Mouse (Mus musculus) limb, embryonic 13.5 days (tissue): ENCODE data around the gene Plpp2. TPM values are rescaled to one million over a fixed set of nuclear protein-coding genes. Genes with fewer than 3 reads are reported as not detected.

ENCODE experiments used
- ATAC-seq: fragments of 200-750 bp; cut with Nextera tagmentation; 2 replicates; pipeline ENCODE4 v1.8.0; 2017; ENCODE audit warnings: low read depth, moderate number of reproducible peaks, moderate TSS enrichment; ENCODE audit not compliant: low FRiP score
- H3K27ac ChIP-seq: fragments of 300-500 bp; sonication (generic); 2 replicates; pipeline ENCODE4 v1.5.1; 2015; ENCODE audit warnings: inconsistent platforms, mild to moderate bottlenecking, moderate library complexity
- H3K27me3 ChIP-seq: fragments of 300-500 bp; sonication (generic); 2 replicates; pipeline ENCODE4 v1.6.1; 2015; ENCODE audit warnings: mild to moderate bottlenecking, inconsistent platforms
- H3K36me3 ChIP-seq: fragments of 300-500 bp; sonication (generic); 2 replicates; pipeline ENCODE4 v1.6.1; 2015; ENCODE audit warnings: inconsistent platforms, mild to moderate bottlenecking, moderate library complexity
- H3K4me1 ChIP-seq: fragments of 300-500 bp; sonication (generic); 2 replicates; pipeline ENCODE4 v1.6.1; 2015; ENCODE audit warnings: inconsistent platforms
- H3K4me2 ChIP-seq: fragments of 300-500 bp; sonication (generic); replicated peaks from 2 replicates; pipeline ENCODE4 v1.6.1; 2015; ENCODE audit warnings: inconsistent platforms, mild to moderate bottlenecking, moderate library complexity
- H3K4me3 ChIP-seq: fragments of 300-500 bp; sonication (generic); 2 replicates; pipeline ENCODE4 v1.5.1; 2015; ENCODE audit warnings: moderate library complexity, mild to moderate bottlenecking, inconsistent platforms
- H3K9ac ChIP-seq: fragments of 300-500 bp; sonication (generic); 2 replicates; pipeline ENCODE4 v1.6.1; 2015; ENCODE audit warnings: mild to moderate bottlenecking, inconsistent platforms
- H3K9me3 ChIP-seq: fragments of 300-500 bp; sonication (generic); 2 replicates; pipeline ENCODE4 v1.6.1; 2016; ENCODE audit warnings: inconsistent platforms
- WGBS: fragments of 180-500 bp; shearing (Covaris S2); methylation state at CpG from one replicate; pipeline ENCODE4 v1.1.7; 2015; 5-methylcytosine and 5-hydroxymethylcytosine counted together
- polyA plus RNA-seq: library from polyadenylated mRNA; unstranded; fragments of >200 nt; fragmentation: Nextera tagmentation; extraction: Ambion mirVana; gene quantifications from 2 replicates; pipeline ENCODE4 v1.2.1, GENCODE M21; 2015

Gene Plpp2
- polyA plus RNA-seq, result 22.6 and 23.2 TPM in 2 replicates

DNA sequence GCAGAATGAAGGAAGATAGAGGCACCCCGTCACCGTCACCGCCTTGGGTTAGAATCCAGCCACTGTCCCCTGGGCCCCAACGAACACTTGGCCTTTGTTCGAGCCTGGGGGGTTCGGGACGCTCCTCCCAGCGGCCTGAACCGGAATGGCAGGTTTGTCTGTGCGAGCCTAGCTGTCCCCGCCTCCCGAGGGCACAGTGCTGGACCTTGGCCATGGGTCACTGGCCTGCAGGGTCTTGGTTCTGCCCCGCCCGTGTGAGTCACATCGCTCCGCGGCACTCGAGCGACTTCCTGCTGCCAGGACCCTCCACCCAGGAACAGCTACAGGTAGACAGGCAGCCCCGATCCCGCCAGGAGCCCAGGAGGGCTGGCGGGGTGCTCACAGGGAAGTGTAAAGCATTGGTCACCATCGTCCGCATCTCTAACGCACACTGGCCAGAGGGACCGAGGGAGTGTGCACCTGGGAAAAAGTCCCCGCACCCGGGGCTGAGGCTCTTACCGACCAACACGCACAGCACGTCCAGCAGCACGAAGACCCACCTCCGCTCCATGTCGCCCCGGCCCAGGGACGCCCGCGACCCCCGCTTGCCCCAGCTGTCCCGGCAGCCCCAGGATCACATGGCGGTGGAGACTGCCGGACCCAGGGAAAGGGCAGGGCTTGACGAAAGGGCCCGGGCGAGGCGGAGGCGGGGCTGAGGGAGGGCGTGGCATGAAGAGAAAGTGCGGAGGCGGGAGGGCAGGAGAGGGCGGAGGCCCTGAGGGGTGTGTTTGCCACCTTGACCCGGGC lies at the start of gene Plpp2:
Gene Plpp2 (minus strand): TSS at position 671 of the 786 bp plus-strand sequence.
- Histone ChIP-seq H3K4me2 (peak within 1 kb of the TSS; percentile 96), H3K27me3 (no peaks in the 10 kb centered on the region), H3K4me1 (peaks cover 14% of the 10 kb centered on the region; the same call in 1 of the 2 replicates), H3K27ac (no peak within 1 kb of the TSS), H3K4me3 (peak within 1 kb of the TSS; percentile 68), H3K36me3 (peaks cover 14% of the 10 kb centered on the region), H3K9me3 (no peaks in the 10 kb centered on the region), H3K9ac (peak within 1 kb of the TSS; percentile 79)
- under 1% methylated on average over 52 of the region's 52 CpGs for WGBS
- peak; percentile 79 for ATAC-seq

- Histone ChIP-seq H3K9me3 (no peaks in the 10 kb centered on the region), H3K4me3 (no peak overlapping the region)
- ATAC-seq, result no peak
Measured at GRCm38 (mm10) chr10:79581501-79581900, 47.9 kb upstream of the Plpp2 start.

GRCm38 (mm10) chr10:79580811-79581210 lies 47.2 kb upstream of the Plpp2 start:
- no peaks in the 10 kb centered on the region for H3K4me1 ChIP-seq
- no peak overlapping the region for H3K9ac ChIP-seq
- no peak overlapping the region for H3K4me3 ChIP-seq
- H3K9me3 ChIP-seq, result no peaks in the 10 kb centered on the region
- no peak overlapping the region for H3K27ac ChIP-seq
- H3K36me3 ChIP-seq, result no peaks in the 10 kb centered on the region
- no peak overlapping the region for H3K4me2 ChIP-seq
- ATAC-seq, result no peak
- peaks cover 5% of the 10 kb centered on the region; the same call in 1 of the 2 replicates for H3K27me3 ChIP-seq
- 38% methylated on average over 6 of the region's 6 CpGs for WGBS

More at GRCm38 (mm10) chr10:79581501-79581900, 47.9 kb upstream of the Plpp2 start:
- no peak overlapping the region for H3K9ac ChIP-seq
- peaks cover 5% of the 10 kb centered on the region; the same call in 1 of the 2 replicates for H3K27me3 ChIP-seq
- H3K27ac ChIP-seq, result no peak overlapping the region
- H3K4me2 ChIP-seq, result no peak overlapping the region
- H3K4me1 ChIP-seq, result no peaks in the 10 kb centered on the region
- no peaks in the 10 kb centered on the region for H3K36me3 ChIP-seq
- 89% methylated on average over 8 of the region's 8 CpGs for WGBS

DNA sequence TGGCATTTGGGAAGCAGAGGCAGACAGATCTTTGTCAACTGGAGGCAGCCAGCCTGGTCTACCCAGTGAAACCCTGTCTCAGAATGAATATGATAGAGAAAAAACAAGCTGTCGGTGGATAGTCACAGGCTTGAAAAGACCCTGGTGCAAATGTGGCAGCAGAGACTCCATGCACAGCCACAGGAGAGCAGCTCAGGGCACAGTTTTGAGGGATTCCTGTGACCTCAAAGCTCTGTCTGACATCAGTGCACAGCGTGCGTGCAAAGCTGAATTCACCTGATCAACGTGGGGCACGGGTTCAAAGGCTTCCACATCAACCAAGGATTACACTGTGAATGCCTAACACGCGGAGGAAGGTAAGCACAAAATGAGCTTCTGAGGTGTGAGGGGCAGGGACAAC lies 46.8 kb upstream of the Plpp2 start:
- no peaks in the 10 kb centered on the region for H3K9me3 ChIP-seq

GRCm38 (mm10) chr10:79579781-79580180 lies 46.2 kb upstream of the Plpp2 start:
- no peaks in the 10 kb centered on the region for H3K36me3 ChIP-seq
- no peaks in the 10 kb centered on the region for H3K9me3 ChIP-seq
- H3K4me3 ChIP-seq, result no peak overlapping the region
- H3K27ac ChIP-seq, result no peak overlapping the region
- WGBS, result 77% methylated on average over 12 of the region's 12 CpGs
- no peak for ATAC-seq
- no peak overlapping the region for H3K4me2 ChIP-seq
- no peak overlapping the region for H3K9ac ChIP-seq
- H3K4me1 ChIP-seq, result no peaks in the 10 kb centered on the region
- H3K27me3 ChIP-seq, result peaks cover 5% of the 10 kb centered on the region; the same call in 1 of the 2 replicates

More for the DNA sequence above, 46.8 kb upstream of the Plpp2 start:
- no peak overlapping the region for H3K9ac ChIP-seq
- 70% methylated on average over 7 of the region's 7 CpGs for WGBS
- no peak overlapping the region for H3K4me2 ChIP-seq
- no peaks in the 10 kb centered on the region for H3K4me1 ChIP-seq
- H3K27me3 ChIP-seq, result peaks cover 5% of the 10 kb centered on the region; the same call in 1 of the 2 replicates
- no peak overlapping the region for H3K4me3 ChIP-seq
- no peak for ATAC-seq
- no peak overlapping the region for H3K27ac ChIP-seq
- no peaks in the 10 kb centered on the region for H3K36me3 ChIP-seq

GRCm38 (mm10) chr10:79578891-79579290 lies 45.3 kb upstream of the Plpp2 start:
- ATAC-seq, result no peak
- Histone ChIP-seq H3K36me3 (no peaks in the 10 kb centered on the region), H3K27me3 (peaks cover 5% of the 10 kb centered on the region; the same call in 1 of the 2 replicates), H3K9me3 (no peaks in the 10 kb centered on the region), H3K4me1 (no peaks in the 10 kb centered on the region), H3K4me3 (no peak overlapping the region), H3K27ac (no peak overlapping the region), H3K4me2 (no peak overlapping the region), H3K9ac (no peak overlapping the region)
- 73% methylated on average over 7 of the region's 7 CpGs for WGBS

DNA sequence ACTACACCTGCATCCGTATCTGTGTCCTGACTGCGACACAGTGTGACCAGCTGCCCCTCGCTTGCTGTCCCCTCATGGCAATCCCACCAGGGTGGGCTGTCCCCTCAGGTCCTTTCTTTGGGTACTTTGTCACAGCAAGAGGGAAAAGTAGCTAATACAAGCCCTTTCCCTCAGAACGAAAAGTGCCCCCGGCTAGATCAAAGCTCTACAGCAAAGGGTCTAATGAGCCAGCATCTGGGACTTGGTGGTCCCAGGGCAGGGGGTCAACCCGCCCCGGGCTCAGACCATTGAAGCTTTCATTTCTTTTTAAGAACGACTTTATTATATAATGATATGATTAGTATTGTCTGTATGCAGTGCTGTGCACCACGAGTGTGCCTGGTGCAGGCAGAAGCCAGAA lies 44.7 kb upstream of the Plpp2 start:
- 41% methylated on average over 9 of the region's 9 CpGs for WGBS
- Histone ChIP-seq H3K36me3 (no peaks in the 10 kb centered on the region), H3K4me3 (no peak overlapping the region), H3K9me3 (no peaks in the 10 kb centered on the region), H3K27ac (no peak overlapping the region), H3K4me2 (no peak overlapping the region), H3K27me3 (peaks cover 5% of the 10 kb centered on the region; the same call in 1 of the 2 replicates), H3K4me1 (no peaks in the 10 kb centered on the region), H3K9ac (no peak overlapping the region)
- no peak for ATAC-seq

- no peak overlapping the region for H3K9ac ChIP-seq
- H3K4me1 ChIP-seq, result no peaks in the 10 kb centered on the region
- no peaks in the 10 kb centered on the region for H3K9me3 ChIP-seq
- no peak overlapping the region for H3K4me3 ChIP-seq
- no peak for ATAC-seq
- H3K27ac ChIP-seq, result no peak overlapping the region
- 79% methylated on average over 4 of the region's 4 CpGs for WGBS
- H3K4me2 ChIP-seq, result no peak overlapping the region
- no peaks in the 10 kb centered on the region for H3K36me3 ChIP-seq
- peaks cover 5% of the 10 kb centered on the region; the same call in 1 of the 2 replicates for H3K27me3 ChIP-seq
Measured at GRCm38 (mm10) chr10:79577376-79577775, 43.8 kb upstream of the Plpp2 start.

DNA sequence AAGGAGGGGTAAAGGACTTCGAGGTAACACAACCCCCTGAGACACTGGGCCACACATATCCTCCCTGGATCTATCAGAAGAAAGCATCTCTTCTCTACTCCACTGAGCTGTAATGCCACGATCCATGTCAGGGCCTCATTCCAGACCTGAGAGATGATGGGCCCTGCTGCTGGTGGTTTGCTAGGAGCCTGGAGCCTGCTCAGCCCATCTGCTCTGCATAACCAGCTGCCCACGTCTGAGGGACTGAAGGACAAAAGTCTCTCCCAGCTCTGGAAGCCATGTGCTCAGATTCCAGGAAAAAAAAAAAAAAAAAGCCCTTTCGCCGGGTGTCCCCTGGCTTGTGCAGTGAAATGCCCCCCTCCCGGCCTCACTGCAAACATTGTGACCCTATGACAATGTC lies 42.2 kb upstream of the Plpp2 start:
- Histone ChIP-seq H3K4me1 (no peaks in the 10 kb centered on the region), H3K27ac (no peak overlapping the region), H3K4me3 (no peak overlapping the region), H3K27me3 (peaks cover 5% of the 10 kb centered on the region; the same call in 1 of the 2 replicates), H3K4me2 (no peak overlapping the region), H3K9ac (no peak overlapping the region), H3K9me3 (no peaks in the 10 kb centered on the region), H3K36me3 (no peaks in the 10 kb centered on the region)
- no peak for ATAC-seq
- 73% methylated on average over 6 of the region's 6 CpGs for WGBS

GRCm38 (mm10) chr10:79574796-79575195 lies 41.2 kb upstream of the Plpp2 start:
- 89% methylated on average over 6 of the region's 6 CpGs for WGBS
- no peak for ATAC-seq
- Histone ChIP-seq H3K36me3 (no peaks in the 10 kb centered on the region), H3K4me1 (no peaks in the 10 kb centered on the region), H3K9me3 (no peaks in the 10 kb centered on the region), H3K4me2 (no peak overlapping the region), H3K27me3 (0 out of 2 replicates have a peak, but pooled peaks cover 2% of the 10 kb centered on the region), H3K9ac (no peak overlapping the region), H3K27ac (no peak overlapping the region), H3K4me3 (no peak overlapping the region)

DNA sequence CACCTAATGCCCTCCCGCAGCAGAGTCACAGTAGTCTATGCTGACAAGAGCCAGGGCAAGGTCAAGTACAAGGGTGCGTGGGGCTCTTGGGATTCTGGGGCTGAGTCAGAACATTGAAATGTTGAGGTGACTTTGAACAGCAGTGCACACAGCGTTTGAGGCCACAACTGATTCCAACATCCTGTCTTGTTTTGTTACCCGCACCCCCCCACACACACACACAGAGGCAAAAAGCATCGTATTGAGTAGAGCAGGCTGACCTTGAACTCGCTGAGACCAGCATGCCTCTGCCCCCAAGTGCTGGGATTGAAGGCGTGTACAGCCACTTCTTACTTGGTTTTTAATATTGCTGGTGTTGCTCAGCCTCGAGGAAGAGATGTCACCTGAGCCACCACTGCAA lies 40.8 kb upstream of the Plpp2 start:
- Histone ChIP-seq H3K4me2 (no peak overlapping the region), H3K4me3 (no peak overlapping the region), H3K36me3 (no peaks in the 10 kb centered on the region), H3K27ac (no peak overlapping the region), H3K4me1 (no peaks in the 10 kb centered on the region), H3K9ac (no peak overlapping the region), H3K27me3 (no peaks in the 10 kb centered on the region), H3K9me3 (no peaks in the 10 kb centered on the region)
- ATAC-seq, result no peak
- 79% methylated on average over 8 of the region's 8 CpGs for WGBS

DNA sequence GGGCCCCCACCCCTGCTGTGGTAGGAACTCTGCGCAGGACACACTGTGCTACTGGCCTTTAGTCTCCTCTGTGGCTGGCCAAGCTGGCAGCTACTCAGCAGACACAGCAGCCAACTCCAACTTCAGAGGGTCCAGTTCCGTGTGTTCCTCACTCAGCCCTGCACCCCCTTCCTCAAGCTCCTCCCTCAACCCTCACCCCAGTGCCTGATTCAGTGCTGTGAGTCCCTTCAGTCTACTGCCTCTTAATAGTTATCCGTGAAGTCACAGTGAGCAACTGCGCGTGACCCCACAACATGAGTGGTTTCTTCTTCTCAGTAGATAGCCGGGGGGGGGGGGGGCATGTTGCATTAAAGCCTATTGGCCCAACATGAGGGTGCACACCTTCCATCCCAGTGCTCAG lies 40.0 kb upstream of the Plpp2 start:
- 89% methylated on average over 6 of the region's 6 CpGs for WGBS
- H3K4me3 ChIP-seq, result no peak overlapping the region
- no peaks in the 10 kb centered on the region for H3K27me3 ChIP-seq
- no peak overlapping the region for H3K27ac ChIP-seq
- H3K4me1 ChIP-seq, result no peaks in the 10 kb centered on the region
- no peak overlapping the region for H3K9ac ChIP-seq
- no peaks in the 10 kb centered on the region for H3K36me3 ChIP-seq
- H3K4me2 ChIP-seq, result no peak overlapping the region
- no peaks in the 10 kb centered on the region for H3K9me3 ChIP-seq
- ATAC-seq, result no peak
